Mouse (Mus musculus): ENCODE data around the gene Dnajc30. TPM values are rescaled to one million over a fixed set of nuclear protein-coding genes. Genes with fewer than 3 reads are reported as not detected.

Gene Dnajc30
- total RNA-seq, 4 experiments from 2014 or later: 35.8 to 42.0 (median 38.7) TPM

DNA sequence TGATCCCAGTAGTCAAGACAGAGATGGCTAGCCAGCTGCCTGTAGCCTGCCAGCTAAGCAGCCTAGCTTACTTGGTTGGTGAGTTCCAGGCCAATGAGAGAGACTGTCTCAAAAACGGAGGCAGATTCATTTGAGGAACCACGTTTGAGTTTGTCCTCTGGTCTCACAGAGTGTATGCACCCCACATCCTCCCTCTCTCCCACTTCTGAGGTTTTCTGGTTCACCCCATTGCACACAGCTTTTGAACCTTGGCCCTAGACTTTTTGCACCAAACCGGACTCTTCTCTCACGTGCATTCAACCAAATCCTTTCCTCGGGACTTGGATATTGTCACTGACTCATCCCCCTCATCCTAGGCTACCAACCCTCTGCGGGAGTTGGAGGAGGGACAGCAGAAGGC, 46.0 kb downstream of the Dnajc30 start:
- no peak for DNase-seq

- DNase-seq: no peak
Observed at GRCm38 (mm10) chr5:135113782-135114181, 49.8 kb downstream of the Dnajc30 start.

- DNase-seq: no peak
Observed at GRCm38 (mm10) chr5:135115241-135115640, 51.2 kb downstream of the Dnajc30 start.

Other genes with a start within 250 kb of the Dnajc30 start
- gene Tmem270, start 157.5 kb upstream of the Dnajc30 start, total RNA-seq (2022): not detected
- gene Cldn13, start 148.7 kb upstream of the Dnajc30 start, total RNA-seq (2022): not detected
- gene Mettl27, start 131.8 kb upstream of the Dnajc30 start, total RNA-seq (2022): 10 to 100 TPM; 22.1 to 55.7 (median 44.6) TPM
- gene Cldn4, start 117.3 kb upstream of the Dnajc30 start, total RNA-seq (2022): not detected
- 1 to 10 TPM in 3 of 4 experiments, not detected in 1; 1.1 to 1.5 (median 1.4) TPM for gene Cldn3, start 78.0 kb upstream of the Dnajc30 start, total RNA-seq (2022)
- 10 to 100 TPM; 52.4 to 65.4 (median 55.9) TPM for gene Abhd11, start 55.0 kb upstream of the Dnajc30 start, total RNA-seq (2022)
- 10 to 100 TPM in 3 of 4 experiments, 1 to 10 TPM in 1; 4.9 to 15.9 (median 12.1) TPM for gene Stx1a, start 40.7 kb upstream of the Dnajc30 start, total RNA-seq (2022)
- 10 to 100 TPM; 54.5 to 56.7 (median 55.8) TPM for gene Bud23, start 757 bp downstream of the Dnajc30 start, total RNA-seq (2022)
- gene Vps37d, start 14.1 kb downstream of the Dnajc30 start, total RNA-seq (2022): 1 to 10 TPM; 2.2 to 6.5 (median 4.8) TPM
- gene Mlxipl, start 25.7 kb downstream of the Dnajc30 start, total RNA-seq (2022): 10 to 100 TPM; 33.6 to 42.9 (median 37.8) TPM
- gene Tbl2, start 85.5 kb downstream of the Dnajc30 start, total RNA-seq (2022): 10 to 100 TPM; 21.2 to 30.4 (median 25.6) TPM
- gene Bcl7b, start 104.1 kb downstream of the Dnajc30 start, total RNA-seq (2022): 10 to 100 TPM; 65.5 to 89.7 (median 78.2) TPM
- gene Baz1b, start 123.1 kb downstream of the Dnajc30 start, total RNA-seq (2022): 100 to 1,000 TPM in 1 of 4 experiments, 10 to 100 TPM in 3; 71.4 to 118 (median 94.8) TPM
- gene Fzd9, start 187.0 kb downstream of the Dnajc30 start, total RNA-seq (2022): 10 to 100 TPM in 1 of 4 experiments, 1 to 10 TPM in 3; 2.8 to 10.5 (median 6.3) TPM

Measured in adrenal gland, adult 8-10 months (tissue).